Mouse (Mus musculus) liver, embryonic 14.5 days (tissue): ENCODE measurements around the gene Lima1. TPM values are rescaled to one million over a fixed set of nuclear protein-coding genes. Genes with fewer than 3 reads are reported as not detected.

Experiments
- ATAC-seq: fragments of 200-750 bp; cut with Nextera tagmentation; 2 replicates; pipeline ENCODE4 v1.8.0; 2017; ENCODE audit warnings: moderate number of reproducible peaks, mild to moderate bottlenecking, moderate library complexity; ENCODE audit not compliant: insufficient read depth
- DNase-seq, 3 experiments: peaks; one replicate each; pipeline ENCODE4 v3.0.0-alpha.2; 2012 to 2013; ENCODE audit warnings: low read depth in 3 of 3, low spot score in 3 of 3
- H3K27ac ChIP-seq: fragments of 300-500 bp; sonication (generic); 2 replicates; pipeline ENCODE4 v1.5.1; 2014; ENCODE audit warnings: moderate library complexity, mild to moderate bottlenecking, control low read depth, inconsistent platforms
- H3K27me3 ChIP-seq: fragments of 300-500 bp; sonication (generic); 2 replicates; pipeline ENCODE4 v1.6.1; 2014; ENCODE audit warnings: mild to moderate bottlenecking, low read length, moderate library complexity; ENCODE audit not compliant: control insufficient read depth, insufficient read depth
- H3K36me3 ChIP-seq: fragments of 300-500 bp; sonication (generic); replicated peaks from 2 replicates; pipeline ENCODE4 v1.6.1; 2014; ENCODE audit warnings: low read depth; ENCODE audit not compliant: control insufficient read depth, insufficient read depth
- H3K4me1 ChIP-seq, 2 experiments: fragments of 200-500 bp in 1 of 2; fragments of 300-500 bp in 1 of 2; sonication (generic) in 1 of 2; replicated peaks; 2 replicates each; pipeline ENCODE4 v1.6.1; 2012 to 2014; ENCODE audit warnings: antibody characterized with exemption in 1 of 2, inconsistent platforms in 1 of 2, low read length in 1 of 2; ENCODE audit not compliant: control insufficient read depth in 2 of 2, insufficient read depth in 2 of 2
- H3K4me2 ChIP-seq: fragments of 300-500 bp; sonication (generic); 2 replicates; pipeline ENCODE4 v1.6.1; 2014; ENCODE audit warnings: low read depth, mild to moderate bottlenecking, control low read depth, moderate library complexity
- H3K4me3 ChIP-seq, 2 experiments: fragments of 200-500 bp in 1 of 2; fragments of 300-500 bp in 1 of 2; sonication (generic) in 1 of 2; 2 replicates each; pipeline ENCODE4 v1.5.1; 2012 to 2014; ENCODE audit warnings: low read depth in 2 of 2, low read length in 2 of 2, mild to moderate bottlenecking in 2 of 2, control low read depth in 1 of 2, inconsistent platforms in 1 of 2, moderate library complexity in 1 of 2; ENCODE audit not compliant: insufficient read depth in 1 of 2
- H3K9ac ChIP-seq: fragments of 300-500 bp; sonication (generic); replicated peaks from 2 replicates; pipeline ENCODE4 v1.6.1; 2014; ENCODE audit warnings: mild to moderate bottlenecking, control low read depth, moderate library complexity
- H3K9me3 ChIP-seq: fragments of 300-500 bp; sonication (generic); 2 replicates; pipeline ENCODE4 v1.6.1; 2016; ENCODE audit warnings: low read length, mixed read lengths; ENCODE audit not compliant: control insufficient read depth
- CTCF ChIP-seq: IDR thresholded peaks from 2 replicates; pipeline ENCODE4 v1.5.1; 2016; ENCODE audit warnings: antibody characterized with exemption, low read depth, control low read depth
- EP300 ChIP-seq: IDR thresholded peaks from 2 replicates; pipeline ENCODE4 v1.6.1; 2016; ENCODE audit warnings: antibody characterized with exemption, low read depth
- WGBS: fragments of 180-500 bp; shearing (Covaris S2); extraction: QIAGEN DNeasy Blood & Tissue Kit; methylation state at CpG from one replicate; pipeline ENCODE4 v1.1.7; 2014; ENCODE audit not compliant: insufficient replicate concordance; 5-methylcytosine and 5-hydroxymethylcytosine counted together
- polyA plus RNA-seq, 2 experiments: library from polyadenylated mRNA; depleted of rRNA in 1 of 2; stranded (reverse) in 1 of 2; unstranded in 1 of 2; fragments of >200 nt; fragmentation: Nextera tagmentation in 1 of 2; extraction: Ambion mirVana in 1 of 2; gene quantifications; 2 replicates each; pipeline versions ENCODE4 v1.2.1 to v1.2.3; 2012 to 2014

Lima1 gene
- polyA plus RNA-seq, 2 experiments = 5.1 to 6.2 TPM

DNA sequence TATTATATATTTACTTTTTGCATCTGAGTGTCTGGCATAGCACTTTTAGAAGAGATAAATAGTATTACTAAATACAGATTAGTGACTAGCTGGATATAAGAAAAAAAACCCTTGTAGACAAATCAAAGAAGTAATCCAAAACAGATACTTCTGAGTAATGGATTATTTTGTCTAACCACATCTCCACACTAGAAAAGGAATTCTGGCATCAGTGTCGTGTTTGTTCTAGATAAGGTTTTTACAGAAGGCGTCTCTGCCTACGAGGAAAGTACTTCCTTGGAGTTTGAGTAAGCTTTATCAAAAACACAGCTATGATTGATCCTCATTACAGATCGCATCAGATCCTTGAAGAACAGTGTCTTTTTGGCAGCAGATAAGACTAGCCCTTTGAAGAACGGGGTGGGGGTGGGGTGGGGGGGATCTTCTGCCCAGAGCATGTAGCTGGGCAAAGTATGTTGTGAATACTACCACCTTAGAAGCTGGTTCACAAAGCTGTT, 104.2 kb downstream of the Lima1 start:
- Histone ChIP-seq H3K4me2 (peak overlapping the region; percentile 84), H3K27me3 (no peaks in the 10 kb centered on the region), H3K4me1 (peaks cover 5% of the 10 kb centered on the region in 2 experiments; a peak in 2 of 4 replicates), H3K36me3 (no peaks in the 10 kb centered on the region), H3K27ac (no peak overlapping the region), H3K4me3 (peak overlapping the region; percentile 64 to 65), H3K9ac (no peak overlapping the region), H3K9me3 (no peaks in the 10 kb centered on the region)
- no peak for ATAC-seq
- WGBS = 5% methylated on average over 5 of the region's 5 CpGs
- no peak for DNase-seq
- TF ChIP-seq CTCF (no peak), EP300 (no peak)

DNA sequence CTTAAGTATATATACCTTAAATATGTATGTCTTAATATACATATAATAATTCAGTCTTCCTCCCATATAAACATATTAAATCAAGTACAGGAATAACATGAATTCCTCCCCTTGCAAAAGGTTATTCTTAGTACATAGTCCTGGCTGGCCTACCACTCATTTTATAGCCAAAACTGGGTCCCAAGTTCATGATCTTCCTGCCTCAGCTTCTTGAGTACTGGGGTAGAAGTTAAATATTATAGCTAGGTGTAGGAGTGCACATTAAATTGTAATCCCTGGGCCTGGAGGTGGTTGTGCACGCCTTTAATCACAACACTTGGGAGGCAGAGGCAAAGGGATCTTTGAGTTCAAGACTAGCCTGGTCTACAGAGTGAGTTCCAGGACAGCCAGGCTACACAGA, 106.5 kb downstream of the Lima1 start:
- H3K36me3 ChIP-seq = no peaks in the 10 kb centered on the region
- no peak for DNase-seq
- no peak overlapping the region for H3K9ac ChIP-seq
- no peaks in the 10 kb centered on the region for H3K9me3 ChIP-seq
- ATAC-seq = no peak
- H3K4me3 ChIP-seq = no peak overlapping the region
- TF ChIP-seq CTCF (no peak), EP300 (no peak)
- H3K4me2 ChIP-seq = no peak overlapping the region
- no peak overlapping the region for H3K27ac ChIP-seq
- no peaks in the 10 kb centered on the region for H3K27me3 ChIP-seq
- WGBS = 81% methylated on average over 1 of the region's 1 CpGs
- peaks cover 5% of the 10 kb centered on the region in 2 experiments; a peak in 2 of 4 replicates for H3K4me1 ChIP-seq

DNA sequence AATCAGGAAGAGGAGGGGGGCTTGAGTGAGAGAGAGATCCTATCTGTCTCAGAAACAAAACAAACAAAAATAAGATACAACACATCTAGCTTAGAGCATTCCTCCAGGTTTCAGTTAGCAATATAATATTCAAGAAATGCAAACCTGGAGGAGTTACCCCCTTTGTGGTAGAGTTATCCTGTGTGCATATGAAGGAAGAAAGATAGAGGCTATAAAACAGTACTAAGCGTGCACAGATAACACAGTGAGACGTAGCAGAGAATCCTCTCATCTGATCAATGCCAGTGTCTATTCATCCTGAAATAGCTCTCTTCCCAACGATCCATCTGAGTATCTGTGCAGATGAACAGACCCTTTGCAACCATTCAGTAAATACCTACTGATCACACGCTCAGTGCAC, 107.8 kb downstream of the Lima1 start:
- H3K27ac ChIP-seq = no peak overlapping the region
- TF ChIP-seq CTCF = no peak
- 30% methylated on average over 4 of the region's 4 CpGs for WGBS
- H3K27me3 ChIP-seq = no peaks in the 10 kb centered on the region
- H3K4me2 ChIP-seq = no peak overlapping the region
- H3K36me3 ChIP-seq = no peaks in the 10 kb centered on the region
- DNase-seq (no peak), ATAC-seq (no peak)
- no peak overlapping the region for H3K4me3 ChIP-seq
- H3K4me1 ChIP-seq = peaks cover 5% of the 10 kb centered on the region in 2 experiments; a peak in 2 of 4 replicates
- H3K9ac ChIP-seq = no peak overlapping the region
- H3K9me3 ChIP-seq = no peaks in the 10 kb centered on the region

GRCm38 (mm10) chr15:99754204-99754603, 121.1 kb downstream of the Lima1 start:
- TF ChIP-seq CTCF (no peak), EP300 (no peak)
- Histone ChIP-seq H3K9ac (no peak overlapping the region), H3K4me1 (peaks cover 0 to 4% of the 10 kb centered on the region in 2 experiments; a peak in 1 of 4 replicates), H3K4me3 (no peak overlapping the region), H3K4me2 (no peak overlapping the region), H3K9me3 (no peaks in the 10 kb centered on the region), H3K27ac (no peak overlapping the region), H3K27me3 (no peaks in the 10 kb centered on the region), H3K36me3 (no peaks in the 10 kb centered on the region)
- 63% methylated on average over 3 of the region's 3 CpGs for WGBS
- DNase-seq (no peak), ATAC-seq (no peak)

DNA sequence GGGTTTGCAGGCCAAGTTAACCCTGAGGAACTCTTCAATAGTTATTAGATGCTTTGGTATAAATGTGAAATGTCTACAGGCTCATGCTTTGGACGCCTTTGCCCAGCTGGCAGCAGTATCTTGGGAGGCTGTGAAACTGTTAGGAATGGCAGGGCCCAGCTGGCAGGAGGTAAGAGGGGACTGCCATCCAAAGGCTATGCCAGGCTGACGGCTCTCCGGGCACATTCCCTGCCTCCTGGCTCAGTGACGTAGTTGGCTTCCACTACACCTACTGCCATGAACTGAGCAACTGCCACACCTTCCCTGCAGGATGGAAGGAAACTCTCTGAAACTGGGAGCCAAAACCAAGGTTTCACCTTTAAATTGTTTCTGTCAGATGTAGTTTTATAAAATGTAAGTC, 135.0 kb downstream of the Lima1 start:
- no peaks in the 10 kb centered on the region for H3K36me3 ChIP-seq
- no peak for DNase-seq

More for the DNA sequence above, 135.0 kb downstream of the Lima1 start:
- Histone ChIP-seq H3K27me3 (no peaks in the 10 kb centered on the region), H3K9me3 (no peaks in the 10 kb centered on the region), H3K4me3 (no peak overlapping the region), H3K4me1 (no peaks in the 10 kb centered on the region), H3K9ac (no peak overlapping the region), H3K27ac (no peak overlapping the region), H3K4me2 (no peak overlapping the region)
- TF ChIP-seq EP300 (no peak), CTCF (no peak)
- 73% methylated on average over 4 of the region's 4 CpGs for WGBS
- ATAC-seq = no peak
